Mouse (Mus musculus) intestine, postnatal 0 days (tissue): ENCODE results near the gene Prcc. TPM values are rescaled to one million over a fixed set of nuclear protein-coding genes. Genes with fewer than 3 reads are reported as not detected.

Experiments used
- ATAC-seq: fragments of 200-750 bp; cut with Nextera tagmentation; 2 replicates; pipeline ENCODE4 v1.8.0; 2017; ENCODE audit warnings: mild to moderate bottlenecking, moderate TSS enrichment, moderate library complexity
- H3K27ac ChIP-seq: fragments of 300-500 bp; sonication (generic); 2 replicates; pipeline ENCODE4 v1.5.1; 2014; ENCODE audit warnings: mild to moderate bottlenecking, low read depth, low read length, moderate library complexity
- H3K27me3 ChIP-seq: fragments of 300-500 bp; sonication (generic); replicated peaks from 2 replicates; pipeline ENCODE4 v1.6.1; 2014; ENCODE audit warnings: low read length, mixed read lengths; ENCODE audit not compliant: control insufficient read depth, insufficient read depth
- H3K36me3 ChIP-seq: fragments of 300-500 bp; sonication (generic); 2 replicates; pipeline ENCODE4 v1.6.1; 2014; ENCODE audit warnings: mild to moderate bottlenecking, moderate library complexity; ENCODE audit not compliant: control insufficient read depth, insufficient read depth
- H3K4me1 ChIP-seq: fragments of 300-500 bp; sonication (generic); replicated peaks from 2 replicates; pipeline ENCODE4 v1.6.1; 2014; ENCODE audit warnings: antibody characterized with exemption, low read length, mixed read lengths; ENCODE audit not compliant: control insufficient read depth, insufficient read depth
- H3K4me2 ChIP-seq: fragments of 300-500 bp; sonication (generic); replicated peaks from 2 replicates; pipeline ENCODE4 v1.6.1; 2014; ENCODE audit warnings: low read depth, mild to moderate bottlenecking, moderate library complexity
- H3K4me3 ChIP-seq: fragments of 300-500 bp; sonication (generic); 2 replicates; pipeline ENCODE4 v1.5.1; 2014; ENCODE audit warnings: low read depth, low read length
- H3K9ac ChIP-seq: fragments of 300-500 bp; sonication (generic); 2 replicates; pipeline ENCODE4 v1.6.1; 2014; ENCODE audit warnings: mild to moderate bottlenecking, low read depth, low read length
- H3K9me3 ChIP-seq: fragments of 300-500 bp; sonication (generic); 2 replicates; pipeline ENCODE4 v1.6.1; 2016; ENCODE audit warnings: mixed run types; ENCODE audit not compliant: control insufficient read depth
- CTCF ChIP-seq: sonication (generic); IDR thresholded peaks from 2 replicates; pipeline ENCODE4 v1.5.1; 2016; ENCODE audit warnings: low read depth, mild to moderate bottlenecking, control low read depth, antibody characterized with exemption, moderate library complexity
- WGBS: fragments of 180-500 bp; shearing (Covaris S2); extraction: QIAGEN DNeasy Blood & Tissue Kit; methylation state at CpG from one replicate; pipeline ENCODE4 v1.1.7; 2014; 5-methylcytosine and 5-hydroxymethylcytosine counted together
- polyA plus RNA-seq: library from polyadenylated mRNA; unstranded; fragments of >200 nt; fragmentation: Nextera tagmentation; extraction: Ambion mirVana; gene quantifications from 2 replicates; pipeline ENCODE4 v1.2.1, GENCODE M21; 2015

Gene Prcc
- polyA plus RNA-seq, 1 experiment from 2014 or later, result 7.9 TPM

GRCm38 (mm10) chr3:87916990-87917389, 31.6 kb upstream of the Prcc start:
- no peak for ATAC-seq
- H3K9me3 ChIP-seq, result no peaks in the 10 kb centered on the region
- H3K4me3 ChIP-seq, result no peak overlapping the region
- WGBS, result 91% methylated on average over 1 of the region's 1 CpGs
- H3K36me3 ChIP-seq, result peaks cover 47% of the 10 kb centered on the region
- H3K9ac ChIP-seq, result no peak overlapping the region
- H3K4me2 ChIP-seq, result no peak overlapping the region
- no peak overlapping the region for H3K27ac ChIP-seq
- TF ChIP-seq CTCF, result 0 out of 2 replicates have a peak, but pooled peaks have one; percentile 5
- no peaks in the 10 kb centered on the region for H3K27me3 ChIP-seq
- H3K4me1 ChIP-seq, result no peaks in the 10 kb centered on the region

- H3K36me3 ChIP-seq, result peaks cover 42% of the 10 kb centered on the region
- no peak overlapping the region for H3K9ac ChIP-seq
- no peaks in the 10 kb centered on the region for H3K9me3 ChIP-seq
- ATAC-seq, result no peak
- H3K4me2 ChIP-seq, result no peak overlapping the region
- no peak for TF ChIP-seq CTCF
- H3K4me1 ChIP-seq, result peaks cover 5% of the 10 kb centered on the region
- no peak overlapping the region for H3K27ac ChIP-seq
- 96% methylated on average over 10 of the region's 10 CpGs for WGBS
- H3K4me3 ChIP-seq, result no peak overlapping the region
- no peaks in the 10 kb centered on the region for H3K27me3 ChIP-seq
Observed at GRCm38 (mm10) chr3:87913891-87914290, 28.5 kb upstream of the Prcc start.

GRCm38 (mm10) chr3:87913491-87913890, 28.1 kb upstream of the Prcc start:
- Histone ChIP-seq H3K4me3 (no peak overlapping the region), H3K27me3 (no peaks in the 10 kb centered on the region), H3K9ac (no peak overlapping the region), H3K9me3 (no peaks in the 10 kb centered on the region), H3K36me3 (peaks cover 42% of the 10 kb centered on the region), H3K4me2 (no peak overlapping the region), H3K27ac (no peak overlapping the region), H3K4me1 (peaks cover 7% of the 10 kb centered on the region)
- ATAC-seq, result no peak
- TF ChIP-seq CTCF, result no peak
- 88% methylated on average over 7 of the region's 7 CpGs for WGBS

GRCm38 (mm10) chr3:87910573-87911141, 25.2 kb upstream of the Prcc start:
- Histone ChIP-seq H3K36me3 (peaks cover 29% of the 10 kb centered on the region), H3K4me1 (peaks cover 13% of the 10 kb centered on the region), H3K4me3 (peak overlapping the region; percentile 34), H3K9ac (0 out of 2 replicates have a peak overlapping the region, but pooled peaks have one; percentile 5), H3K27ac (peak overlapping the region; percentile 81), H3K9me3 (no peaks in the 10 kb centered on the region), H3K27me3 (no peaks in the 10 kb centered on the region), H3K4me2 (peak overlapping the region; percentile 64)
- ATAC-seq, result peak; percentile 64
- no peak for TF ChIP-seq CTCF
- 7% methylated on average over 12 of the region's 12 CpGs for WGBS

- TF ChIP-seq CTCF, result no peak
- Histone ChIP-seq H3K36me3 (peaks cover 21% of the 10 kb centered on the region), H3K4me1 (peaks cover 13% of the 10 kb centered on the region), H3K4me3 (peak overlapping the region; percentile 34; the same call in 1 of the 2 replicates), H3K27ac (peak overlapping the region; percentile 81), H3K9ac (0 out of 2 replicates have a peak overlapping the region, but pooled peaks have one; percentile 5), H3K9me3 (no peaks in the 10 kb centered on the region), H3K4me2 (peak overlapping the region; percentile 64), H3K27me3 (no peaks in the 10 kb centered on the region)
- 5% methylated on average over 4 of the region's 4 CpGs for WGBS
- no peak for ATAC-seq
Observed at GRCm38 (mm10) chr3:87909874-87910273, 24.5 kb upstream of the Prcc start.

- no peak for ATAC-seq
- no peak overlapping the region for H3K4me3 ChIP-seq
- peaks cover 16% of the 10 kb centered on the region for H3K36me3 ChIP-seq
- WGBS, result 86% methylated on average over 2 of the region's 2 CpGs
- peak overlapping the region; percentile 64; the same call in 1 of the 2 replicates for H3K4me2 ChIP-seq
- peak overlapping the region; percentile 81 for H3K27ac ChIP-seq
- H3K9ac ChIP-seq, result no peak overlapping the region
- no peak for TF ChIP-seq CTCF
- peaks cover 13% of the 10 kb centered on the region for H3K4me1 ChIP-seq
- no peaks in the 10 kb centered on the region for H3K9me3 ChIP-seq
- H3K27me3 ChIP-seq, result no peaks in the 10 kb centered on the region
Observed at GRCm38 (mm10) chr3:87909381-87909780, 24.0 kb upstream of the Prcc start.

- H3K9me3 ChIP-seq, result no peaks in the 10 kb centered on the region
- TF ChIP-seq CTCF, result no peak
- H3K9ac ChIP-seq, result peak overlapping the region; percentile 89
- no peak for ATAC-seq
- H3K4me2 ChIP-seq, result peak overlapping the region; percentile 70
- H3K4me1 ChIP-seq, result peaks cover 13% of the 10 kb centered on the region
- peak overlapping the region; percentile 86 for H3K27ac ChIP-seq
- no peaks in the 10 kb centered on the region for H3K27me3 ChIP-seq
- H3K36me3 ChIP-seq, result peaks cover 2% of the 10 kb centered on the region; the same call in 1 of the 2 replicates
- peak overlapping the region; percentile 80 for H3K4me3 ChIP-seq
- 0% methylated on average over 1 of the region's 1 CpGs for WGBS
Observed at GRCm38 (mm10) chr3:87907906-87908305, 22.5 kb upstream of the Prcc start.
